Mouse (Mus musculus): ENCODE measurements around the gene Nxnl1.

Gene Nxnl1

GRCm38 (mm10) chr8:71579476-71579875 lies 13.1 kb upstream of the Nxnl1 start:
- peak in 1 of 2 experiments; percentile 55 for DNase-seq

GRCm38 (mm10) chr8:71579009-71579408 lies 12.6 kb upstream of the Nxnl1 start:
- DNase-seq = no peak

- DNase-seq = no peak
Measured at GRCm38 (mm10) chr8:71577856-71578387, 11.5 kb upstream of the Nxnl1 start.

GRCm38 (mm10) chr8:71575020-71575419 lies 8.6 kb upstream of the Nxnl1 start:
- DNase-seq = no peak

GRCm38 (mm10) chr8:71574426-71574825 lies 8.0 kb upstream of the Nxnl1 start:
- no peak for DNase-seq

GRCm38 (mm10) chr8:71572847-71573633 lies 6.6 kb upstream of the Nxnl1 start:
- DNase-seq = peak; percentile 66 to 77

DNA sequence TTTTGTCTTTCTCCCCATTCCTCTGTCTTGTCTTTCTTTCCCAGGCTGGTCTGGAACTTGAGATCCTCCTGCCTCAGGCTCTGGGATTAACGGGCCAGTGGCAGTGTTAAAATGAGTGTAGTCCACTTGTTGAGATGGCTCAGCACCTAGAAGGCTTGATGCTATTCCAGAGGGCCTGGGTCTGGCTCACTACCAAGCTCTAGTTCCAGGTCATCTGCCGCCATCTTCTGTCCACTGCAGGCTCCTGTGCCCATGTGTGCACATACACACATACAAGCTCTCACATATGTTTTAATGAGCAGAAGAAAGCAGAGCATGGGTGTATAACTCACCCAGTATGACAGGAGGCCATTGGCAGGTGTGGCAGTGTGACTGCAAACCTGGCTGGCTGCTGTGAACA lies 5.7 kb upstream of the Nxnl1 start:
- peak in 1 of 2 experiments; percentile 55 for DNase-seq

GRCm38 (mm10) chr8:71570291-71570954 lies 4.0 kb upstream of the Nxnl1 start:
- DNase-seq = peak in 1 of 2 experiments; percentile 98

DNA sequence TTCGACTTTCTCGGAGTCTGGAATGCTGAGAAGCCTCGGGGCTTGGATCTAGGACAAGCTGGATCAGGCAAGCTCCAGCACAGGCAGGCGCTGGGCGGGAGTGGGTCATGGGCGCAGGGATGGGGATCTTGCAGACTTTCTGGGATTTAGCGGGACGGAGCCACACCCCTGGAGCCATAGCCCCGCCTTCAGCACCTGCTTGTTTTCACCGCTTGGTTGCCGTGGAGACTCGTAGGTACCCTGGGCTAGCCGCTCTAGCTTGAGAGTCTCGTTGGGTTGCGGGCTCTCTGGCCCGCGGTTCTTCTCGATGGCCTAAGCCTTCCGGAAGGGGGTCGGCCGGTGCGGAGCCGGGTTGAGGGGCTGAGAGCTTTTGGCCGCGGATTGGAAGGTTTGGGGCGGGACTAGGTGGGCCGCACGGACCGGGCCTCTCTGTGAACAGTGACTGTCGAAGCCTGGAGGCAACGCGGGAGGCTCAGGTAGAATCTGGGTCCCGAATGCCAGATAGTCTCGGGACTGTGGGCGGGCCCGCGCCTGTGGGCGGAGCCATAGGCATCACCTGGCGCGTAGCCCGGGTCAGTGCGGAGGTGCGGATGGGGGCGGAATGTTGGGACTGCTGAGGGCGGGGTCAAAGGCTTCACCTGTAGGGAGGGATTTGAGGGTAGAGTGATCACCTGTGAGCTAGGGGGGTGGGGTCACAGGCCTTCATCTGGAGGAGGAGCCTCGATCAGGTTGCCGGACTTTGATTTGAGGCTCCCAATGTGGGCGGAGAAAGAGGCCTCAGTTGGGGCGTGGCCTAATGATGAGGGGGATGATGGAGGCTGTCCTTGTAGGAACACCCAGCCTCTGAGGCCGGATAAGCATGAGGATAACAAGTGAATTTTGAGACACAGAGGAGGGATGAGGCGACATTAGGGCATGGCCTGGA lies 3.2 kb upstream of the Nxnl1 start:
- peak; percentile 95 to 97 for DNase-seq

DNA sequence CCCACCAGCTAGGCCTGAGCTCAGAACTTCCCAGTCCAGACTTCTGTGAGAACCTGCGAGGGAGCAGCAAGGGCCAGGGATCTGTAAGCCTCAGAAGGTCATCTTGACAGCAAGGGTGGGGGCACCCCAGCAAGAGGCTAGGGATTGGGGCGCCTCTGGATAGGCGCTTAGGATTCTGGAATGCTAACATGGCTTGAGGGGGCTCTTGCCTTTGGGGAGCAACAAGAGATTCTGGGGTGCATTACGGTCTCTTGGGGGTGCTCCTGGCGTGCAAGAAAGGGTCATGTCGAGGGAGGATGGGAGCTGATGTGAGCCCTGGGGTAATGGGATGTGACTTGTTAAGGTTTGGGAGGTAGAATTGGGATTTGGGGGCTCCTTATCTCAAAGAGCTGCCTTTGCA lies 2.5 kb upstream of the Nxnl1 start:
- DNase-seq = no peak

- DNase-seq = peak; percentile 59 to 78
Measured at GRCm38 (mm10) chr8:71568387-71568937, 2.1 kb upstream of the Nxnl1 start, which contains the start of gene Slc27a1. Slc27a1 (plus strand) TSS chr8:71568882.

DNA sequence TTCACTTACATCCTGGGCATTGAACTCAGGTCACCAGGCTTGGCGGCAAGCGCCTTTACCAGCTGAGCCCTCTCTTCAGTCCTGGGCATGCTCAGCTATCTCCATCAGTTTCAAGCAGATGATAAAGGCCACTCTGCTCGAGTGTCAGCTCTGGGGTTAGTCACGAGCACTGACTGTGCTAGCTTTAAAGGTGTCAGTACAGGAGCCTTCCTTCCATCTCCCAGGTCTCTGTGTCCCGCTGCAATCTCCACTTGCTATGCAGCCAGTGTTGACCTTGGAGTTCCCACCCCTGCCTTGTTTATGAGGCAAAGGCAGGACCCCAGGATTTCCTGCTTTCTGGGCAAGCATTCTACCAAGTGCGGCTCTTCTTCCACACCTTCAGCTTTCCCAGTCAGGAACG lies 1.2 kb upstream of the Nxnl1 start:
- no peak for DNase-seq

DNA sequence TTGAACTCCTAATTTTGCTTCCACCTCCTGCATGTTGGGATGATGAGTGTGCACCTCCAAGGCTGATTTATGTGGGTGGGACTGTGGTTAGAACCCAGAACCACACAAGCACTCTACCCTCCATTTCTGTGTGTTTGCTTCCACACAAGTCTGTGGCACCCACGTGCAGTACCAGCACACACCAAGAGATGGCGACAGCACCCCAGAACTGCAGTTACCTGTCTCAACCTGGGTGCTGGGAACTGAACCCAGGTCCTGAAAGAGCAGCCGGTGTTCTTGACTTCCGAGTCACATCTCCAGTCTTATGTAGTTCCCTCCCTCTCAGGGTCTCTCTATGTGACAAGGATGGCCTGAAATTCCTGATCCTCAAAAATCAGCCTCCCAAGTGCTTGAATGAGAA lies 2.4 kb downstream of the Nxnl1 start:
- peak in 1 of 2 experiments; percentile 39 for DNase-seq

DNA sequence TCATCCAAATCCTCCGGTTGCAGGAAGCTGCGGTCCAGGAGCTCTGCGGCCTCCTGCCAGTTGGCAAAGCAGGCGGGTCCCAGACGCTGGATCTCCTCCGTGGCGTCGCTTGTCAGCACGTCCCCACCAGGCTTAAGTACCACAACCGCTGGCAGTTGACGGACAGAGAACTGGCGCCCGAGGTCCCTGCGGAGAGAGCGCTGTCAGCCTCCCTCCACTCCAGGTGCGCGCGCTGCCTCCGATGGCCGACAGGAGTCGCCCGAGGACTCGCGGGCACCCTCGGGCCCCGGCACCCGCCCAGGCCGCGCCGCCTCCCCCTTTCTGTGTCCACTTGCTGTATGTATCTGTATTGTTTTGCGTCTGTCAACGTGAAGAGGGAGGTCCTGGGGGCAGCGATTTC lies 3.6 kb downstream of the Nxnl1 start:
- DNase-seq = peak; percentile 85 to 91

DNA sequence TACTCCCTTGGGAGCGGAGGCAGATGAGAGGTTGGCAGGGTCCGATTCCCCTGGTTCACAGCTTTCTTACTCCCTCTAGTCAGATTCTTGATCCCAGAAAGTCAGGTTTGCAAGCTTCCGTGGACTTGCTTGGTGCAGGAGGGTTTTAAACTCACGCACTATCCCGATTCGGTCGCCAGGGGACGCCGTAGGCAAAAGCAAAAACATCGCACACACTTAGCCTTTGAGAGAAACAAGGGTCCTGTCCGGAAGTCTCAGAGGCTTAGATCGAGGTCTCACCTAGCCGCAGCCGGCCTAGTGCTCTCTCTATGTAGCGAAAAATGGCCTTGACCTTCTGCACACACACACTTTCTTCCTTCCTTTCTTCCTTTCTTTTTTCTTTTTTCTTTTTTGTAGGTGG lies 5.0 kb downstream of the Nxnl1 start:
- DNase-seq = peak; percentile 75 to 78

DNA sequence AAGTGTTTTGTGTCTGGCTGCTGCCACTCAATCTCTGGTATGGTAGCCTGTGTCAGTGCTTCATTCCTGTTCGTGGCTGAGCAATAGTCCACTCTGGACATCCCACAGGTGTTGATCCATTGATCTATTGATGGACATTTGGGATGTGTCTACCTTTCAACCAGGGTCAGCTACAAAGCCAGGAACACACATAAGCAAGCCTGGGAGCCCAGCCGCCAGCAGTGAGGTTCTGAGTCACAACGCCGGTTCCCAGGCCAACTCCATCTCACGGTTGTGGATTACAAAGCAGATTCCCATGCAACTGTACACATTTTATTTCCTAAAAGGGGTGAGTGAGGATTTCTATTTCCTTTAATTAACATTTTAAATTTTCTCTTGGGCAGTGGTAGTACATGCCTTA lies 5.6 kb downstream of the Nxnl1 start:
- no peak for DNase-seq

DNA sequence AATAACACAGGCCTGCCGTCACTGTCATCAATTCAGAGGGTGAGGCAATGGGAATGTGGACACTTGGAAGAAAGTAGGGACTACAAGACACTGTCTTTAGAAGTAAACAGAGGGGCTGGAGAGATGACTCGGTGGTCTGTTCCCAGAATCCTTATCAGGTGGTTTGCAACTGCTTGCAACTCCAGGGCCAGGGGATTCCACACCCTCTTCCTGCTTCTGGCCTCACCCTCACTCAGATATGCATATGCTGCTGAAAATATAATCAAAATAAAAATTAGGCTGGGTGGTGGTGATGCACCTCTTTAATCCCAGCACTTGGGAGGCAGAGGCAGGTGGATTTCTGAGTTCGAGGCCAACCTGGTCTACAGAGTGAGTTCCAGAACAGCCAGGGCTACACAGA lies 6.3 kb downstream of the Nxnl1 start:
- DNase-seq = no peak

- peak in 1 of 2 experiments; percentile 41 for DNase-seq
Measured at GRCm38 (mm10) chr8:71558958-71559690, 7.3 kb downstream of the Nxnl1 start.

GRCm38 (mm10) chr8:71558071-71558957 lies 8.1 kb downstream of the Nxnl1 start, which contains the start of gene Tmem221:
Tmem221 (minus strand) TSS chr8:71558871.
- no peak for DNase-seq

DNA sequence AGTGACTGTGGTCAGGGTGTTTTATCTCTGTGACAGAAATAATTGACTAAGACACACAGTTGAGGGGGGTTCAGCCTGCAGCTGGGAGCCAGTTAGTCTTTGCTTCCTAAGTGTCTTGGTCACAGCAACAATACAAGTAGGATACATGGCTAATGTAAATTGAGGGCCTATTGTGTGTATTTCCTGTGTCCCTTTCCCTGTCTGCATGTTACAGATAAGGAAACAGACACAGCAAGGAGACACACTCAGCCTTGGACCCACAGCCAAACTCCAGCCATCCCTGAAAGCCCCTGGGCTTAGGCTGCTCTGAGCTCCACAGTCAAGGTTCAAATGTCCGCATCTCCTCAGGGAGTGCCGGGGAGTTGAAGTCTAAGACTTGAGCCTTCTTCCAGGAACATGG lies 11.8 kb downstream of the Nxnl1 start:
- no peak for DNase-seq

DNA sequence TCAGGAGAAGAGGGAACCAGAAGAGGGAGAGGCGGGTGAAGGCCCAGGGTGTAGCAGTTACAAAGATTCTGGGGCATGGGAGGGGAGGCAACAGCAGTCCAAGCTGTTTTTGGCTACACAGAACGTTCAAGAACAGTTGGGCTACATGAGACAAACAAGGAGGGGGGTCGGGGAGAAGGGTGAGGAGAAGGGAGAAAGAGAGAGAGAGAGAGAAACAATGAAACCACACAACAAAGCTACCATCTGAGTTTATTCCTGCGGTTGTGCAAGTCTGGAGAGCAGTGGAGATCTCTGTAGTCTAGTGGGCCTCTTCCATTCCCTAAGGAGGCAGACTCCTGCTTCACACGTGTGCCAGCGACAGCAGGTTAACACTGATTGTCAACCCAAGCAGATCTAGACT lies 12.4 kb downstream of the Nxnl1 start:
- DNase-seq = no peak
